Mouse (Mus musculus): ENCODE measurements around the gene Pcnp.
A peak's percentile ranks its signal among the peaks of the same experiment; 100 is the strongest.
"Not testable (repeated sequence)": the region's sequence is repeated elsewhere in the genome, so short reads cannot be mapped to it uniquely, and the experiment has no call there.

Gene Pcnp

GRCm38 (mm10) chr16:56029661-56030082 is at the start of gene Pcnp:
Gene Pcnp, minus strand, starts transcription at chr16:56029739.
- DNase-seq (ENCODE audit: low spot score), result peak; percentile 96

GRCm38 (mm10) chr16:56076121-56076869 is 46.8 kb upstream of the Pcnp start:
- DNase-seq (ENCODE audit: low spot score), result no peak

GRCm38 (mm10) chr16:56075222-56076111 is 45.9 kb upstream of the Pcnp start:
- DNase-seq (ENCODE audit: low spot score), result peak; percentile 94

- no peak for DNase-seq (ENCODE audit: low spot score)
Observed at GRCm38 (mm10) chr16:56074565-56074964, 45.0 kb upstream of the Pcnp start.

- DNase-seq (ENCODE audit: low spot score), result no peak
Observed at GRCm38 (mm10) chr16:56074122-56074521, 44.6 kb upstream of the Pcnp start.

- DNase-seq (ENCODE audit: low spot score), result not testable (repeated sequence)
Observed at GRCm38 (mm10) chr16:56073150-56073549, 43.6 kb upstream of the Pcnp start.

- DNase-seq (ENCODE audit: low spot score), result no peak
Observed at GRCm38 (mm10) chr16:56072533-56072932, 43.0 kb upstream of the Pcnp start.

- peak; percentile 35 for DNase-seq (ENCODE audit: low spot score)
Observed at GRCm38 (mm10) chr16:56071317-56072232, 42.0 kb upstream of the Pcnp start.

- no peak for DNase-seq (ENCODE audit: low spot score)
Observed at GRCm38 (mm10) chr16:56068523-56069070, 39.1 kb upstream of the Pcnp start.

GRCm38 (mm10) chr16:56066113-56066512 is 36.6 kb upstream of the Pcnp start:
- no peak for DNase-seq (ENCODE audit: low spot score)

GRCm38 (mm10) chr16:56064334-56064990 is 34.9 kb upstream of the Pcnp start:
- peak; percentile 71 for DNase-seq (ENCODE audit: low spot score)

GRCm38 (mm10) chr16:56062981-56063380 is 33.4 kb upstream of the Pcnp start:
- no peak for DNase-seq (ENCODE audit: low spot score)

GRCm38 (mm10) chr16:56061995-56062594 is 32.6 kb upstream of the Pcnp start:
- DNase-seq (ENCODE audit: low spot score), result no peak

GRCm38 (mm10) chr16:56058151-56058550 is 28.6 kb upstream of the Pcnp start:
- DNase-seq (ENCODE audit: low spot score), result no peak

GRCm38 (mm10) chr16:56056944-56057590 is 27.5 kb upstream of the Pcnp start:
- DNase-seq (ENCODE audit: low spot score), result no peak

- no peak for DNase-seq (ENCODE audit: low spot score)
Observed at GRCm38 (mm10) chr16:56055911-56056310, 26.4 kb upstream of the Pcnp start.

- DNase-seq (ENCODE audit: low spot score), result not testable (repeated sequence)
Observed at GRCm38 (mm10) chr16:56048038-56048437, 18.5 kb upstream of the Pcnp start, which contains the start of gene Senp7. Gene Senp7, plus strand, starts transcription at chr16:56048338.

- no peak for DNase-seq (ENCODE audit: low spot score)
Observed at GRCm38 (mm10) chr16:56038090-56038489, 8.6 kb upstream of the Pcnp start.

- peak; percentile 92 for DNase-seq (ENCODE audit: low spot score)
Observed at GRCm38 (mm10) chr16:56037138-56038010, 7.8 kb upstream of the Pcnp start, which contains the start of gene Trmt10c. Gene Trmt10c, minus strand, starts transcription at chr16:56037819.
